Mouse (Mus musculus) intestine, embryonic 15.5 days (tissue): ENCODE measurements around the gene Tmem131. TPM values are rescaled to one million over a fixed set of nuclear protein-coding genes. Genes with fewer than 3 reads are reported as not detected.

Experiments
- ATAC-seq: fragments of 200-750 bp; cut with Nextera tagmentation; 2 replicates; pipeline ENCODE4 v1.8.0; 2017; ENCODE audit warnings: moderate TSS enrichment, moderate library complexity
- H3K27ac ChIP-seq: fragments of 300-500 bp; sonication (generic); 2 replicates; pipeline ENCODE4 v1.5.1; 2015; ENCODE audit warnings: mild to moderate bottlenecking, inconsistent platforms
- H3K27me3 ChIP-seq: fragments of 300-500 bp; sonication (generic); replicated peaks from 2 replicates; pipeline ENCODE4 v1.6.1; 2015; ENCODE audit warnings: inconsistent platforms
- H3K36me3 ChIP-seq: fragments of 300-500 bp; sonication (generic); 2 replicates; pipeline ENCODE4 v1.6.1; 2015; ENCODE audit warnings: inconsistent platforms
- H3K4me1 ChIP-seq: fragments of 300-500 bp; sonication (generic); replicated peaks from 2 replicates; pipeline ENCODE4 v1.6.1; 2015; ENCODE audit warnings: inconsistent platforms
- H3K4me2 ChIP-seq: fragments of 300-500 bp; sonication (generic); replicated peaks from 2 replicates; pipeline ENCODE4 v1.6.1; 2015; ENCODE audit warnings: mild to moderate bottlenecking, inconsistent platforms
- H3K4me3 ChIP-seq: fragments of 300-500 bp; sonication (generic); replicated peaks from 2 replicates; pipeline ENCODE4 v1.5.1; 2015; ENCODE audit warnings: inconsistent platforms
- H3K9ac ChIP-seq: fragments of 300-500 bp; sonication (generic); 2 replicates; pipeline ENCODE4 v1.6.1; 2015; ENCODE audit warnings: inconsistent platforms
- H3K9me3 ChIP-seq: fragments of 300-500 bp; sonication (generic); 2 replicates; pipeline ENCODE4 v1.6.1; 2016; ENCODE audit warnings: inconsistent platforms
- WGBS: fragments of 180-500 bp; shearing (Covaris S2); methylation state at CpG from one replicate; pipeline ENCODE4 v1.1.7; 2015; 5-methylcytosine and 5-hydroxymethylcytosine counted together
- polyA plus RNA-seq: library from polyadenylated mRNA; unstranded; fragments of >200 nt; fragmentation: Nextera tagmentation; extraction: Ambion mirVana; gene quantifications from 2 replicates; pipeline ENCODE4 v1.2.1, GENCODE M21; 2015

Tmem131 gene
- polyA plus RNA-seq, 1 experiment from 2014 or later, result 13.7 TPM

DNA sequence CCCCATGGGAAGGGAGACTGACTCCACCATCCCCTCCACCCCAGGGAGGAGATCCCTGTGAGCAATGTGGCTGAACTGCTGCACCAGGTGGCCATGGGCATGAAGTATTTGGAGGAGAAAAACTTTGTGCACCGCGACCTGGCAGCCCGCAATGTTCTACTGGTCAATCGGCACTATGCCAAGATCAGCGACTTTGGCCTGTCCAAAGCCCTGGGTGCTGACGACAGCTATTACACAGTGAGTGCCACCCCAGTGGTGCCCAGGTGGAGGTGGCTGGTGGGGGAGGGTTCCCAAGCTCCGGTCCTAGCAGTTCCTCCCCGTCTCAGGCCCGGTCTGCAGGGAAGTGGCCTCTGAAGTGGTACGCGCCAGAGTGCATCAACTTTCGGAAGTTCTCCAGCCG is 162.7 kb downstream of the Tmem131 start:
- H3K9ac ChIP-seq, result no peak overlapping the region
- no peak for ATAC-seq

DNA sequence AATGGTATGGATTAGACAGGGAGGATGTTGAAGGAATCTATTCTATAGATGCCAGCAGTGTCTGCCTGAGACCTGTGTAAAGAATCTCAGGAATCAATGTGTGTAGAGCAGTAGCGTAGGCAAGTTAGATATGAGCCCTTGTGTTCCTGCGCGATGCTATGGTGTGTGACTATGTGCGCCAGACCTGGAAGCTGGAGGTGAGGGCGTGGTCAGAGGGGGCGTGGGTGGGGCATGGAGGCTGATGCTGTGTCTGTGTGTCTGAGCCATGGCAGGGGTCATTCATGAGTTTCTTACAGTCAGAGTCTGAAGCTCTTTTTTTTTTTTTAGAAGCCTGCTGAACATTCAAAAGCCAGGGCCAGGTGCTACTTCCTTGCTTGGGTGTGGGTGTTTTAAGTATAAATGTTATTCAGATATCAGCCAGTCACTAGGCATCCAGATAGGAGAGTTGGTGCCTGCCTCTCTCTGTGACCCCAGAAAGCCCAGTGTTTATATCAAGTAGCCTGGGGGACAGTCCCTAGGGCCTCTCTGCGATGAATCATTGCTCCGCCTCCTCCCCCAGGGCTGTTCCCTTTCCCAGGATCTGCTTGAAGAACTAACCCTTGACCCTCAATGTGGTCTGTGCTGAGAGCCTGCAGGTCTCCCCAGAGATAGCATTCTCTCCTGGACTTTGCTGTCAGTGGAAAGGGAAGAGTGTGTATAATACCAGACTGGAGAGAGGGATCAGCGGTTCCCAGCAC is 171.1 kb downstream of the Tmem131 start:
- no peak overlapping the region for H3K4me2 ChIP-seq

More for the DNA sequence above, 162.7 kb downstream of the Tmem131 start:
- no peaks in the 10 kb centered on the region; the same call in 1 of the 2 replicates for H3K4me1 ChIP-seq
- WGBS, result 89% methylated on average over 13 of the region's 13 CpGs
- H3K36me3 ChIP-seq, result no peaks in the 10 kb centered on the region
- H3K27ac ChIP-seq, result no peak overlapping the region
- no peak overlapping the region for H3K4me2 ChIP-seq
- no peaks in the 10 kb centered on the region for H3K9me3 ChIP-seq
- H3K27me3 ChIP-seq, result no peaks in the 10 kb centered on the region
- no peak overlapping the region for H3K4me3 ChIP-seq

DNA sequence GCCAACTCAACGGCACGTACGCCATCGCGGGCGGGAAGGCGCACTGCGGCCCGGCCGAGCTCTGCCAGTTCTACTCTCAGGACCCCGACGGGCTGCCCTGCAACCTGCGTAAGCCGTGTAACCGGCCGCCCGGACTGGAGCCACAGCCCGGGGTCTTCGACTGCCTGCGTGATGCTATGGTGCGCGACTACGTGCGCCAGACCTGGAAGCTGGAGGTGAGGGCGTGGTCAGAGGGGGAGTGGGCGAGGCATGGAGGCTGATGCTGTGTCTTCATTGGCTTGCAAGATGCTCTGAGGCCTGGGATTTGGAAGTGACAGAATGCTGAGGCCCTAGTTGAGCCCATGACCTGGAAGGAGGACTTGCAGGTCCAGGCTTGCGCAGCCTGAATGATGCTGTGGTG is 172.5 kb downstream of the Tmem131 start:
- 18% methylated on average over 27 of the region's 27 CpGs for WGBS
- Histone ChIP-seq H3K9me3 (no peaks in the 10 kb centered on the region), H3K4me2 (peak overlapping the region; percentile 57), H3K36me3 (no peaks in the 10 kb centered on the region), H3K27me3 (peaks cover 3% of the 10 kb centered on the region; the same call in 1 of the 2 replicates), H3K27ac (no peak overlapping the region), H3K4me1 (peaks cover 2% of the 10 kb centered on the region; the same call in 1 of the 2 replicates), H3K9ac (0 out of 2 replicates have a peak overlapping the region, but pooled peaks have one; percentile 1), H3K4me3 (peak overlapping the region; percentile 22)
- no peak for ATAC-seq

More for the DNA sequence above, 171.1 kb downstream of the Tmem131 start:
- Histone ChIP-seq H3K27me3 (peaks cover 3% of the 10 kb centered on the region; the same call in 1 of the 2 replicates), H3K4me1 (no peaks in the 10 kb centered on the region; the same call in 1 of the 2 replicates), H3K9ac (no peak overlapping the region), H3K9me3 (no peaks in the 10 kb centered on the region), H3K27ac (no peak overlapping the region), H3K4me3 (no peak overlapping the region), H3K36me3 (no peaks in the 10 kb centered on the region)
- peak; percentile 94 for ATAC-seq
- 71% methylated on average over 9 of the region's 9 CpGs for WGBS

DNA sequence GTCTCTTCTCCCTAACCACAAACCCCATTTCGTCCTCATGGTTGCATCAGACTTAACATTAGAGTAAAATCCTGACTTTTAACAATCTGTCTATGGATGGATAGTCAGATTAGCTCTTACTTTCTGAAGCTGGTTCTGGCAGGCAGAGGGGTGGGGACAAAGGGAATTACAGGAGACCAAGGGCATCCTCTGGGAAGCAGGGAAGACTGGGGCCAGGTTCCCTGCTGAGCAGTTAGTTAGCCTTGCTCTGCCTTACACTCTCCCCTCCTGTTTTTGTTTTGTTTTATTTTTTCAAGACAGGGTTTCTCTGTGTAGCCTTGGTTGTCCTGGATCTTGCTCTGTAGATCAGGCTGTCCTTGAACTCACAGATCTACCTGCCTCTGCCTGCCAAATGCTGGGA is 173.5 kb downstream of the Tmem131 start:
- no peak for ATAC-seq
- Histone ChIP-seq H3K4me3 (no peak overlapping the region), H3K36me3 (no peaks in the 10 kb centered on the region), H3K27ac (no peak overlapping the region), H3K9me3 (no peaks in the 10 kb centered on the region), H3K27me3 (peaks cover 3% of the 10 kb centered on the region; the same call in 1 of the 2 replicates), H3K4me2 (no peak overlapping the region), H3K9ac (no peak overlapping the region), H3K4me1 (peaks cover 2% of the 10 kb centered on the region; the same call in 1 of the 2 replicates)
- 98% methylated on average over 1 of the region's 1 CpGs for WGBS

DNA sequence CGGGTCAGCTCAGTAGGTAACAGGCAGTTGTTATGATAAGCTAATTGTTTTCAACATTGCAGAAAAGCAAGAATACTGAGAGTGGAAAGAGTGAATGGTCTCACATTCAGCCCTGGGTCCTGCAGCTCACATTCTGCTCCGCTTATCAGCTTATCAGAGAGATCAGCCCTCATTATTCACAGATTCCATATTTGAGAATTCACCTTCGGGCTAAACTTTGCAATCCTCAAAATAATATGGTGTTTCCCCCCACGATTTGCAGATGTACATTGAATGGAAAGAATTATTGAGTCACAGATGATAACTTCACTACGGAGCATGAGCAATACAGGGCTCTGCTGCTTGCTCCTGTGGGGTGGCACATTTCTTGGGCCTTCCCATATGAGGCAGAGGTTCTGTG is 174.7 kb downstream of the Tmem131 start:
- Histone ChIP-seq H3K36me3 (no peaks in the 10 kb centered on the region), H3K27me3 (peaks cover 3% of the 10 kb centered on the region; the same call in 1 of the 2 replicates), H3K4me1 (peaks cover 2% of the 10 kb centered on the region; the same call in 1 of the 2 replicates), H3K4me2 (no peak overlapping the region), H3K27ac (no peak overlapping the region), H3K4me3 (no peak overlapping the region), H3K9me3 (no peaks in the 10 kb centered on the region), H3K9ac (no peak overlapping the region)
- ATAC-seq, result no peak
- 79% methylated on average over 5 of the region's 5 CpGs for WGBS

DNA sequence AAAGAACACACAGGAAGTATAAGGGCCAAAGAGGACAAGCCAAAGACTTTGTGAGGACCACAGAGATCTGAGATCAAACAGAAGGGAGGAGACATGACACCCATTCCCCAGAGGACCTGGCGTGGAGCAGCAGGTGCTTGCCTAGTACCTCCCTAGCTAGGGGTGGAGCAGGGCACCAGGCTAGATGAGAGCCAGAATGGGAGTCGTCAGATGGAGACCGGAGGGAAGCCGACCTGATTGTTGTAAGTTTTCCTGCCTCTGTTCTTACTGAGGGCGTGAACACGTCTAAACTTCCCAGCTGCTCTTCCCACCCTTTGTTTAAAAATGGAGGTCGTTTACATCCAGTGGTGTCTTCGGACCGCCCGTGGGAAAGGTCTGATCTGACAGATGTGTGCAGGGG is 176.1 kb downstream of the Tmem131 start:
- no peak overlapping the region for H3K9ac ChIP-seq

DNA sequence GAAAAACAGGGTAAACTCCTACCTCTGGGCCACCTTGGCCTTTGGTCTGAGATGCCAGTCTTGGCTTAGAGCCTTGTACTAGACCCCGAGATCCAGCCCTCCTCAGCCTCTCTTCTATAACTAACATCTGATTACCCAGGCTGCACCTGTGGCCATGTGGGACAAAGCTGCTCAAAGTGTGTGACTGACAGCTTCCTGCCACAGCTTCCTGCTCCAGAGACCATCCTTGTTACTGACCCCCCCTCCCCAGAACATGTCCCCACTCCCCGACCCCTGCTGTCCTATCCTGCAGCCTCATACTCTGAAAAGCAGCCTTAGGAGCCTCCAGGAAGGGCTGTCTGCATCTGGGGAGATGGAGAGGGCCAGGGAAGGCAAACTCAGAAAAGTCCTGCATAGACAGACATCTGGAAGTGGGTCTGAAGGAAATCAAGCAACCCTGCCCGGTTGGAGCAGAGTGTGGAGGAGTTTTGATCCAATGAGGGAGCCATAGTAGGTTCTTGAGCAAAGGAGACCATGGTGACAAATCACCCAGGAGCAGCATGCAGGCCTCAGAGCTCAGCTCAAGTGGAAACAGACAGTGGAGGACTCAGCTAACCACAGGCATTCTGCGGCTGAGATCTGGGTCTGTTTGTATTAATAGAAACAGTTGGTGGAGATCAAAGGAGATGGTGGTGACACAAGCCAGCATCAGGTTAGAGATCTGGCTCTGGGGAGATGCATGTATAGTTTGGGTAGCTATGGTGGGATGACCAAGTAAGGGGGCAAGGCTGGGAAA is 176.8 kb downstream of the Tmem131 start:
- Histone ChIP-seq H3K4me3 (no peak overlapping the region), H3K27me3 (peaks cover 3% of the 10 kb centered on the region; the same call in 1 of the 2 replicates), H3K4me1 (peaks cover 2% of the 10 kb centered on the region; the same call in 1 of the 2 replicates), H3K4me2 (no peak overlapping the region), H3K36me3 (no peaks in the 10 kb centered on the region), H3K27ac (no peak overlapping the region), H3K9me3 (no peaks in the 10 kb centered on the region), H3K9ac (no peak overlapping the region)
- WGBS, result 43% methylated on average over 4 of the region's 4 CpGs
- ATAC-seq, result no peak

More for the DNA sequence above, 176.1 kb downstream of the Tmem131 start:
- H3K4me1 ChIP-seq, result peaks cover 2% of the 10 kb centered on the region; the same call in 1 of the 2 replicates
- H3K36me3 ChIP-seq, result no peaks in the 10 kb centered on the region
- ATAC-seq, result no peak
- 22% methylated on average over 10 of the region's 10 CpGs for WGBS
- no peaks in the 10 kb centered on the region for H3K9me3 ChIP-seq
- H3K4me2 ChIP-seq, result no peak overlapping the region
- H3K4me3 ChIP-seq, result no peak overlapping the region
- peaks cover 3% of the 10 kb centered on the region; the same call in 1 of the 2 replicates for H3K27me3 ChIP-seq
- no peak overlapping the region for H3K27ac ChIP-seq

DNA sequence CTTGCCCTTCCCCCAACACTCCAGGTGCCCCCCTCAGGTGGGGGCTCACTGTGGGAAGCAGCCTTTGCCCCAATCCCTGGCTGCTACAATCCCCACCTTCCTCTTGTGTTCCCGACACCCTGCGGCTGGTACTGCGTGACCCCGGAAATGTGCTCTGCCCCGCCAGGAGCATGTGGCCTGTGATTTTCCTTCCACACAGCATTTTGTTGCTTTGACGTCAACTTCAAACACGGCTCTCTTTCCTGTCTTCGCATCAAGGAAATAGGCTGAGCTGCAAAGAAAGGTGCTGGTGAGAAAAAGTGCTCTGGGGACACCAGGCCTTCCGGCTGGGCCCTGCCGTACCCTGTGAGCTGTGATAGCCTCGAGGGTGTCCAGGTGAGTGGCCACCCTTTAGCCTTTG is 181.9 kb downstream of the Tmem131 start, which contains the start of gene Zap70:
Gene Zap70, plus strand, starts transcription at position 231 of the 400 bp plus-strand sequence.
- H3K9ac ChIP-seq, result no peak within 1 kb of the TSS
- no peak for ATAC-seq
- no peaks in the 10 kb centered on the region for H3K9me3 ChIP-seq
- no peak within 1 kb of the TSS for H3K27ac ChIP-seq
- no peak within 1 kb of the TSS for H3K4me2 ChIP-seq
- H3K4me1 ChIP-seq, result no peaks in the 10 kb centered on the region
- WGBS, result 83% methylated on average over 11 of the region's 11 CpGs
- no peaks in the 10 kb centered on the region for H3K36me3 ChIP-seq
- no peaks in the 10 kb centered on the region for H3K27me3 ChIP-seq
- no peak within 1 kb of the TSS for H3K4me3 ChIP-seq

DNA sequence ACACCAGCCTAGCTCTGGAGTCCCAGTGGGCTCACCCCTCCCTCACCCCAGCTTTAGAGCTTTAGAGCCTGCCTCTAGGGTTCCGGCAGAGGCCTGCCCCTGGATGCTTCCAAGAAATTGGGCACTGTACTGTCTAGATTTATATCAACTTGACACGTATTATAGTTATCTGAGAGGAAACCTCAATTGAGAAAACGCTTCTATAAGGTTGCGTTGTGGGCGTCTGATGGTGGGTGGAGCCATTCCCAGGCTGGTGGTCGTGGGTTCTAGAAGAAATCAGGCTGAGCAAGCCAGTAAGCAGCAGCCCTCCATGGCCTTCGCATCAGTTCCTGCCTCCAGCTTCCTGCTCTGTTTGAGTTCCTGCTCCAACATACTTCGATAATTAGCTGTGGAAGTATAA is 182.4 kb downstream of the Tmem131 start:
- WGBS, result 85% methylated on average over 8 of the region's 8 CpGs
- H3K36me3 ChIP-seq, result no peaks in the 10 kb centered on the region
- H3K4me3 ChIP-seq, result no peak overlapping the region

DNA sequence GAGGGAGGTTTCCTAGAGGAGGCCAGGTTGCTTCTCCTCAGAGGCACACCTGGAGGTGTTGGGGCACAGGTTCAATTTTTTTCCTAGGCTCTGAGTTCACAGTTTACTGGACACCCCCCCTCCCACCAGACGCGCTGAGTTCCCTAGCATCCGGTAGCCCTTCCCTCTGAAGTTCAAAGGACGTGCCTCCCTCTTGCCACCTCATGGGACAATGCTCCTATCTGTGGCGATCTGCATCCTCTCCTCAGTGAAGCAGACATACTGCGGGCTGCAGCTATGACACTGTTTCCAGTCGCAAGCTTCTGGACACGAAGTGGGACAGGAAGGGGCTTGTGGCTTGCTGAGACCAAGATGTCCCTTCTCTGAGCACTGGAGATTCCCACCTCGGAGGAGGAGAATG is 183.1 kb downstream of the Tmem131 start:
- Histone ChIP-seq H3K4me1 (no peaks in the 10 kb centered on the region), H3K9me3 (no peaks in the 10 kb centered on the region), H3K27me3 (no peaks in the 10 kb centered on the region), H3K36me3 (no peaks in the 10 kb centered on the region), H3K9ac (no peak overlapping the region), H3K4me3 (no peak overlapping the region), H3K4me2 (no peak overlapping the region), H3K27ac (no peak overlapping the region)
- no peak for ATAC-seq
- WGBS, result 83% methylated on average over 9 of the region's 9 CpGs

More for the DNA sequence above, 182.4 kb downstream of the Tmem131 start:
- H3K27me3 ChIP-seq, result no peaks in the 10 kb centered on the region
- H3K4me1 ChIP-seq, result no peaks in the 10 kb centered on the region
- no peak overlapping the region for H3K27ac ChIP-seq
- H3K4me2 ChIP-seq, result no peak overlapping the region
- ATAC-seq, result no peak
- H3K9me3 ChIP-seq, result no peaks in the 10 kb centered on the region
- no peak overlapping the region for H3K9ac ChIP-seq

DNA sequence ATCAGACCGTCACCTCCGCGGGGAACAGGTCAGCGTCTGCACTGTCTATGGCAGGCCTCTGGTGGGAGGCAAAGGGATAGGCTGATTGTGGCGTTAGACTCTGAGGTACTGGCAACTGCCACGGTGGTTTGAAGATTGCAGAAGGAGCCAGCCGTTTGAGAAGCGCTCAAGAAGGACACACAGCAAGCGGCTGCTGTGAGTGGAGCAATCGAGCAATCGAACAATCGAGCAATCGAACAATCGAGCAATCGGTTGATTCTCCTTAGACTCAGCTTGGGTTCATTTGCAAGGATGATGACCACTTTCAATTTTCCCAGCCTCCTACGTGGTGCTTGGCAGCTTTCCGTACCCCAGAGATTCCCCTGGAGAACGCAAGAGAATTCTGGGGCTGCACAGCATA is 184.4 kb downstream of the Tmem131 start:
- 87% methylated on average over 18 of the region's 18 CpGs for WGBS
- Histone ChIP-seq H3K4me3 (no peak overlapping the region), H3K27ac (no peak overlapping the region), H3K27me3 (no peaks in the 10 kb centered on the region), H3K4me1 (no peaks in the 10 kb centered on the region), H3K9me3 (no peaks in the 10 kb centered on the region), H3K36me3 (no peaks in the 10 kb centered on the region), H3K9ac (no peak overlapping the region), H3K4me2 (no peak overlapping the region)
- no peak for ATAC-seq

DNA sequence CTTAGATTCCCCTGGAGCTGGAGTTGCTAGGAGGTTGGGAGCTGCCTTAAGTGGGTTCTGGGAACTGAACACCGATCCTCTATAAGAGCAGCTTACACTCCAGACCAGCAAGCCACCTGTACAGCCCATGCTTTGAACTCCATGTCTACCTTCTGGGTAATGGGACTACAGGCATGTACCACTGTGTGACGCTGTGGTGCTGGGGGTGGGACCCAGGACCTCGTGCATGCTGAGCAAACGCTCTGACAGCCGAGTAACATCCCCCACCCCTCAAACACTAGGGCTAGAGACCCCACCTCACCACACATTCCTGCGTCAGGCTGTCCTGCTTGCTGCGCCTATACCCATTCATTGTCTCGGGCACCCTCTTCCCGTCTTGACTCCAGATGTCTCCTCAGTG is 184.9 kb downstream of the Tmem131 start:
- Histone ChIP-seq H3K9me3 (no peaks in the 10 kb centered on the region), H3K4me1 (no peaks in the 10 kb centered on the region), H3K27ac (no peak overlapping the region), H3K9ac (no peak overlapping the region), H3K36me3 (no peaks in the 10 kb centered on the region), H3K4me2 (no peak overlapping the region), H3K4me3 (no peak overlapping the region), H3K27me3 (no peaks in the 10 kb centered on the region)
- ATAC-seq, result no peak
- 88% methylated on average over 9 of the region's 9 CpGs for WGBS
